Mouse (Mus musculus) right cerebral cortex, adult 18-20 months (tissue): ENCODE data around the gene Trim10.

Experiments
- DNase-seq: peaks from one replicate; pipeline ENCODE4 v3.0.0; 2022; ENCODE audit warnings: mixed read lengths

Trim10 gene

GRCm38 (mm10) chr17:36869284-36869954 is at the start of gene Trim10:
Trim10 (plus strand) TSS chr17:36869574.
- DNase-seq: no peak

DNA sequence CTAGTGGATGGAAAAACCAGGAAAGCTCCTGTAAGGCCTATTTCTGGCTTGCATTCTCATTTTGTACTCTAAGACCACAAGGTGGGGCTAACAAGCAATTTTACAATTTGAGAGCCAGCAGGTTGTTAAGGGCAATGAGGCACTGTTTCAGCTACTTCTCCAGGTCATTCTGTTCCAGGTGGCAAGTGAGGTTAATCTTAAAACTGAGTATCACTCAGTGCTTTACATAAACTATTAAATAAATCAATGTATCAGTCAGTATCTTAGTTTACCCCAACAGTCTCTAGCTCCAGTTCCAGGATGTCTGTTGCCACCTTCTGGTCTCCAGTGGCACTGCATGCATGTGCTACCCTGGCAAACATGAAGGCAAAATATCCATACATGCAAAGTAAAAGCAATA is 45.4 kb upstream of the Trim10 start:
- DNase-seq: peak; percentile 17

DNA sequence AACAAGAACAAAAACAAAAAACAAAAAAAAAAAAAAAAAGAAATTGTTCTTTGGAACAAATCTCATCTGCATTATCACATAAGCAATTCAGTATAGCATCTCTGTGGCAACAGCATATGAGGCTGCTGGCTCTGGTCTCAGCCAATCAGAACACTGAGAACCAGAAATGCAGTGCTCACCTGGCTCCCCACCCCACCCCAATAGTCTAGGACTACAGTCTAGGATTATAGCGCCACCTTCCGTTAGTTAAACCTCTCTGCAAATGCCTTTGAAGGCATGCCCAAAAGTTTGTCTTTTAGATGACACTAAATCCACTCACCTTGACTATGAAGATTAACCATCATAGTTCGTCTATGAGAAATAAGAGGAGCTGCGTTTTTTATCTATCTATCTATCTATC is 43.8 kb upstream of the Trim10 start:
- no peak for DNase-seq

DNA sequence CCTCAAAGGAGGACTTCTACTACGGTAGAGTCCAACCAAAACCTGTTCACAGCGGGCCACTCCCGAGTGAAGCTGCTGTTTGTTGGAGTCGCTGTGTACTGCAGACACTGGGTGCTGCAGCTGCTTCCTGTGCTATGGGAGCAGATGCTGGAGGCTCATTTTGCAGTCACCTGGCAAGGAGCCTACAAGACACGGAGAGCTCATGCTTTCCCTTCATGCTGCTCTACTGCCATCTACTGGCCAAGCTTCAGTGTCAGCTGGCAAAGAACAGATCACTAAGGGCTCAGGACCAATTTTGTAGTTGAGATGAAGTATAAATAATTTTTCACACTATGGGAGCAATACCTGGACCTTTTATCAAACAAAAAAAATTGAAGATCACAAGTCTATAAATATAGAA is 43.4 kb upstream of the Trim10 start:
- peak; percentile 91 for DNase-seq

DNA sequence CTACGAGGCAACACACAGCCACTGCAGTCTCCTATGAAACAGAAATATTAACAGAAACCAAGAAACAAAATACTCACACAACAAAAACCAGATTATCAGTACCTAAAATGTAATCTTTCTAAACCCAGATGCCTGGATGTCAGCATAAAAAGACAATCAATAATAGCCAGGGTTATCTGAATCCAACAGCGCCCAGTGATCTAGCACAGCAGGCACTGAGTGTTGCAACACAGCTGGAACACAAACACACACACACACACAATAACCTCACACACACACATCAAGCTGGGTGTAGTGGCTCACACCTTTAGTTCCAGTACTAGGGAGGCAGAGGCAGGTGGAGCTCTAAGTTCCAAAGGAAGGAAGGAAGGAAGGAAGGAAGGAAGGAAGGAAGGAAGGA is 40.9 kb upstream of the Trim10 start:
- no peak for DNase-seq

DNA sequence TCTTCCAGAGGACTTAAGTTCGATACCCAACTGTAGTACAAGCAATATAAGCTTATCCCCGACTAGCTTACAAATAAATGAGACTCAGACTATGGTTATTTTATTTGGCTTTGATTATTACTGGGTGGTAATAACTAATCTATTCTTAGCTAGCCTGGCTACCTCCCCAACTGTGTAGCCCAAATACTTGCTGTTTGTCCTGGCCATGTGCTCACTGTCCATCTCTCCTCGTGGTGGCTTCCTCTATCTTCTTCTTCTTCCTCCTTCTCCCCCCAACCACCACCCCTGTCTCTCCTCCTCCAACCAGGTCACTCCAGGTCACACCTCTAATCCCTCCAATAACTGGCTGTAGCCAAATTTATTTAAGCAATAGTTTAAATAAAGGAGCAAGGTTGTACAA is 38.9 kb upstream of the Trim10 start:
- no peak for DNase-seq

- DNase-seq: no peak
These were observed 36.7 kb upstream of the Trim10 start for GRCm38 (mm10) chr17:36832694-36833093.

- peak; percentile 55 for DNase-seq
These were observed 33.6 kb upstream of the Trim10 start for GRCm38 (mm10) chr17:36835591-36836426.

GRCm38 (mm10) chr17:36836427-36836812 is 33.0 kb upstream of the Trim10 start:
- peak; percentile 3 for DNase-seq

DNA sequence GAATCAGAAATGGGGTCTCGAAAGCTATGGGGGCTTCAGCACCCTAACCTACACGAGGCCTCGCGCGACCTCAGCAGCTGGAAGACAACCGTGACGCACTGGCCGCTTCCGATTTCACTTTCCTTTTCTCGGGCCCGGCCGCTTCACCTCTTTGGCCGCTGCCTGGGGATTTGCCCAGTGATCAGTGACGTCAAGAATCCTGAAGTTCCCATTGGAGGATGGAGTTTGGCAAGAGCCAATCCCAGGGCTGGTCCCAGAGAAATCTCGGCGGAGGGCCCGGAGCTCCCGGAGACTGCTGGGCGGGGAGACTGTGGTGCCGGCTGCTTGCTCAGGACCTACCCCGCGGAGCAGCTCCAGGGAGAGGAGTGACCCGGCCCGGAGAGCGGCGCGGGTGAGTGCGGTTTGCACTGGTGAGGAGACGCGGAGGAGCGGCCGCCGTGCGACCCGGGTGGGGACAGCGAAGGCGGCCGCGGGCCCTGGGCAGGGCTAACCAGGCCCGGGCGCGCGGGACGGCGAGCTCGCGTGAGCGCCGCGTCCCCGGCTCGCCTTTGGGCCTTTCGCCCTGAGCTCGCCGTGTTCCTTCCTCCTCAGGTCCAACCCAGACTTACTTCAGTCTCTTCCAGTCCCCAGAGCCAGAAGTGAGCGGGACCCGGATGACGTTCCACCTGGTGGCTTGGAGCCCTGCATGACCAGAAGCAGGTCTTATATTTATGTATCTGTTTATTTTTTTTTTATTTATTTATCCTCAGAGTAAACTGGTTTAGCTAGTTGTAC is 32.3 kb upstream of the Trim10 start, which contains the start of gene Trim26:
Gene Trim26, plus strand, starts transcription at position 261 of the 774 bp plus-strand sequence.
- peak; percentile 97 for DNase-seq

DNA sequence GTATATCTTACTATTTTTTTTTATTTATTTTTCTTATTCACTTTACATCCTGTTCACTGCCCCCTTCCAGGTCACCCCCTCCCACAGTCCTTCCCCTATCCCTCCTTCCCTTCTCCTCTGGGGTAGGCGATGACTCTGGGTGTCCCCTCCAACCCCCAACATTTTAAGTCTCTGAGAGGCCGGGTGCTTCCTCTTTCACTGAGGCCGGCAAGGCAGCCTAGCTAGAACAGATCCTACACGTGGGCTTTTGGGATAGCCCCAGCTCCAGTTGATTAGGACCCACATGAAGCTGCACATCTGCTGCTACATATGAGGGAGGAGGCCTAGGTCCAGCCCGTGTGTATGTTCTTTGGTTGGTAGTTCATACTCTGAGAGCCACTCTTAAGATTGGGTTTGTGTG is 30.4 kb upstream of the Trim10 start:
- DNase-seq: no peak

DNA sequence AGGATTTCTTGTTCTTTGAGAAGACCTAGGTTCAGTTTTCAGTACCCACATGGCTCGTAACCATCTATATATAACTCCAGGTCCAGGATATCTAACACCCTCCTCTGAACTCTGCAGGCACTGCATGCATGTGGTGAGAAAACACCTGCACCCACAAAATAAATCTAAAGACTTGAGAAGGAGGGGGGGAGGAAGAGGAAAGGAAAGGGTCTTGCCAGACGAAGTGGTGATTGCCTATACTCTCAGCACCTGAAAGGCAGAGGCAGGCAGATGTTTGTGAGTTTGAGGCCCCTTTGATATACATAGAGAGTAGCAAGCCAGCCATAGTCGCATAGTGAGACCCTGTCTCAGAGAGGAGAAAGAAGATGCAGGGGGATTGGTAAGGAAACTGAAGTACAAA is 29.4 kb upstream of the Trim10 start:
- no peak for DNase-seq

GRCm38 (mm10) chr17:36840961-36841445 is 28.4 kb upstream of the Trim10 start:
- no peak for DNase-seq

DNA sequence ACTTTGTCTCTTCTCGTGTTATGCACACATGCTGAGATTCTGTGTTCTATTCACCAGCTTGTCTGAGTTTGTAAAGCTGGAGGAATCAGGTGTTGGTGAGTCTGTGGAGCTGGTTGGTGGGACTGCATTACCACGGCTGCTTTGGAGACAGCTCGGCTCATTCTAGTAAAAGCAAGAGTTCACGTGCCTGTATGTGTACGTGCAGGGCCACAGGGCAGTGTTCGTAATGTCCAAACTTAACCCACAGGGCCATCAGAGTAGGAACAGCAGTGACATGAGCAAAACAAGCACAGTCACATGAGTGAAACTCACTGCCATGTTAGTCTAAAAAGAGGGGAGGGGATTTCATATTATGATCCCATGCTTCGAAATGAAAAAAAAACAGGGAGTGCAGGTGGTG is 25.7 kb upstream of the Trim10 start:
- DNase-seq: no peak

- DNase-seq: no peak
These were observed 25.1 kb upstream of the Trim10 start for GRCm38 (mm10) chr17:36844286-36844719.

- no peak for DNase-seq
These were observed 24.6 kb upstream of the Trim10 start for GRCm38 (mm10) chr17:36844725-36845124.

- no peak for DNase-seq
These were observed 20.5 kb upstream of the Trim10 start for GRCm38 (mm10) chr17:36848911-36849310.

- DNase-seq: no peak
These were observed 19.4 kb upstream of the Trim10 start for GRCm38 (mm10) chr17:36849992-36850391.

DNA sequence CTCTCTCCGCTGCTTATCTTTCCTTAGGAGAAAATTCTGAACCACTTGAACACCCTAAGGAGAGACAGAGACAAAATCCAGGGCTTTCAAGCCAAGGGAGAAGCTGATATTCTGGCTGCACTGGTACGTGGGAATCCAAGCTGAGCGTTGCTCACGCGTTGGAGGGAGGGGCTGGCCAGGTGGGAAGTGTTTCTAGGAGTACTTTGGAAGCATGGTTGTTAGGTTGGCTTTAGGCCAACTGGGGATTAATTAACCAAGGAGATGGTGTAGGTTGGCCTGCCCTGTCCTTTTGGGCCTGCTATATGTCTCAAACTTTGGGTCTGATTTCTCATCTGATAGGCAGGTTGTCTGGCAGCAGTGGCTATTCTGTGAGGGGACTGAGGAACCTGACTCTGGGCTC is 18.2 kb upstream of the Trim10 start:
- no peak for DNase-seq

DNA sequence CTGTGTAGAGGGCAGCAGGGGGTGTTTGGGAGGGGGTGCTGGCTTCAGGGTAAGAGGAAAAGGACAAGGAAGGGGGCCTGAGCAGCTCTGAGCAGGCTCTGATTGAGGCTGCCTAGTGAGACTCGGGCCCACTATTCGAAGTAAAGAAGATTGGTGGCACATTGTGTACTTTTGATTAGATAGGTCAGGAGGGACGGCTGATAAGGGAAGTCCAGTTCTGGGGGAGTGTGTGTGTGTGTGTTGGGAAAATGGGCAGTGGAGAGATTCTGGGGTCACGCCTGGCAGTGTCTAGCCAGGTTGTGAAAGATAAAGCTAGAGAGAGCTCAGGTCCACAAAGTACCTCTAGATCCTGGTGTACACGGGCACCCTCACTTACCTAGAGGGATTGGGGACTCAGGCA is 17.7 kb upstream of the Trim10 start:
- DNase-seq: no peak

DNA sequence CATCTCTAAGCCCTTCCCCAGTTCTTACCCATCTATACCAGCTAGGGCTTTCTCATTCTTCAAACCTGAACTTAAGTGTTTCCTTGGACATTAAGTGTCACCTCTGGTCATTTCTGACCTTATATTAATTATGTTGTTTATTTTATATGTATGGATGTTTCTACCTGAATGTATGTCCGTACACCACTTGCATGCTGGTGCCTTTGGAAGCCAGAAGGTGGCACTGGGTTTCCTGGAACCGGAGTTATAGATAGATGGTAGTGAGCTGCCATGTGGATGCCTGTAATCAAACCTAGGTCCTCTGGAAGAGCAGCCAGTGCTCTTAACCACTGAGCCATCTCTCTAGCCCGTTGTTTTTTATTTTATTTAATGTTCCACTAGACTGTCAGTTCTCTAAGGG is 13.9 kb upstream of the Trim10 start:
- no peak for DNase-seq

DNA sequence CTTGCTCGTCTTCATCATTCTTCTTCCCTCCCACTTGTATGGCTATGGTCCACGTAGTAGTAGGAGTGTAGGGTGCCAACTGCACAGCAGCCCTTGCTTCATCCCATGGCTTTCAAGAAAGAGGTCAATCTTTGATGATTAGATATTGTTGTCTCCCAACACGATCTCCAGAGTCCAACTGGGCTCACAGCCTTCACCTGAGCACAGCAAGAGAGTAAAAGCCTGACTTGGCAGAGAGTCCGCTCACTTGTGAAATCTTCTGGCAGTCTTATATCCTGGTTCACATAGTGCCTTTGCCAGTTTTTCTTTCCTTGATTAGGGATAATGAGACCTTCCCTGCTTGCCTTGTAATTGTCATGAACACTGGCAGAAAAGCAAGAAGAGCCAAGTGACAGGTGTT is 13.1 kb upstream of the Trim10 start:
- DNase-seq: no peak

DNA sequence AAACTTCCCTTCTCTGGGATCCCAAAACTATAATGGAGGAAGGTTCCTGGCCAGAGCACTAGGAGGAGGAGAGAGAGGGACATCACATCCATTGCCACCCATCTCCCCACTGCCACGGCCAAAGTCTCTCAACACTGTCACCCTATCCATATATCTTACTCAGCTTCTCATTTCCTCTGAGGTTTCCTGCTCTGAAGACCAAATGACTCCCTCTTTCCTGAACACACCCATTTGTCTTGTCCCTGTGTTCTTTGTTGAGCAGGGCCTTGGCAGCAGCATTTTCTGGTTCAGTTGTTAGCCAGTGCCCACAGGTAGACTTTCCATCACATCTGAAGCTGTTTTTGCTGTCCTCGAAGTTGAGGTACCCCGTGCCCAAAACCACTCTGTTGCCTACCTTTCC is 11.2 kb upstream of the Trim10 start:
- no peak for DNase-seq
